Mouse (Mus musculus): ENCODE measurements around the gene Gm43302.
"Not testable (repeated sequence)": the region's sequence is repeated elsewhere in the genome, so short reads cannot be mapped to it uniquely, and the experiment has no call there.

The Gm43302 gene

GRCm38 (mm10) chr5:105199149-105199548, 94.3 kb downstream of the Gm43302 start:
- DNase-seq (ENCODE audit: low spot score in 2 of 2): not testable (repeated sequence)

GRCm38 (mm10) chr5:105197915-105198560, 95.5 kb downstream of the Gm43302 start:
- not testable (repeated sequence) for DNase-seq (ENCODE audit: low spot score in 2 of 2)

GRCm38 (mm10) chr5:105196308-105196707, 97.2 kb downstream of the Gm43302 start:
- not testable (repeated sequence) for DNase-seq (ENCODE audit: low spot score in 2 of 2)

- not testable (repeated sequence) for DNase-seq (ENCODE audit: low spot score in 2 of 2)
Observed at GRCm38 (mm10) chr5:105192536-105192935, 101.0 kb downstream of the Gm43302 start.

- no peak for DNase-seq (ENCODE audit: low spot score in 2 of 2)
Observed at GRCm38 (mm10) chr5:105181446-105181845, 112.0 kb downstream of the Gm43302 start.
